Mouse (Mus musculus) adrenal gland, postnatal 14 days (tissue): ENCODE results near the gene Dgat2. TPM values are rescaled to one million over a fixed set of nuclear protein-coding genes. Genes with fewer than 3 reads are reported as not detected.

Source experiments
- DNase-seq: peaks from one replicate; pipeline ENCODE4 v3.0.0; 2021; ENCODE audit warnings: mixed read lengths
- total RNA-seq: library from RNA; stranded (reverse); gene quantifications from 2 replicates; pipeline ENCODE4 v1.2.3, GENCODE M21; 2021

Dgat2 gene
- total RNA-seq, 1 experiment from 2014 or later = 831 TPM

DNA sequence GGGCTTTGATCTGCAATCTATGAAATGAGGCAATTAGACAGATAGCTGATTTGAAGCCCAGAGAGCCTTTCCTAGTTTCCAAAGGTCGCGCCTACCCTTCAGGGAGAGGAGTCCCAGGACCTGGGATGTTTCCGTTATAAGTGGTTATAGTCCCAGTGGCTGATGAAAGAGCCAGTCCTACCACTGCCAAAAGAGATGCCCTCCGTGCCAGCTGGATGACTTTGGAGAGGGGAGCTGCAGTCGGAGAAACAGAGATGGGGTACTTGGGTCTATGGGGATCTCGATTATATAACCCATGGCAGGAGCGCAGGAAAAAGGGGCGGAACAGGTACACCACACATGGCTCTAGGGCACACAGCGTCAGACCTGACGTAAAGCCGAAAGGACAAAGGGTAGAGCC lies 20.6 kb downstream of the Dgat2 start:
- no peak for DNase-seq

DNA sequence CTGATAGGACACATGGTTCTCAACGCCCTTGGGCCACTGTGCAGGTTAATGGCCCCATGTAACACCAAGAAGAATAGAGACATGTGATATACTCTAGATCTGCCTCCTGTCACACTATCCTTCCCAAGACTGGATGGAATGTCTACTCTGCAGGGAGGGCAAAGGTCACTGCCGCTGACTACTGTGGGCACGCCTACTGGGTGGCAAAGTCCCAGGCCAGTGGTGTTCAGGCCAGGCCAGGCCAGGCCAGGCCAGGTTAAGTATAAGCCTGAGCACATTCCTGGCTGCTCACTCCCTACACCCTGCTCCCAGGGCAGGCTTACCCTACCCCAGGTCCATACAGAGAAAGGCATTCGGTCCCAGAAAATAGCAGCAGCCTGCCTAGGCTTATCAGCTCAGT lies 21.0 kb downstream of the Dgat2 start:
- peak; percentile 66 for DNase-seq

DNA sequence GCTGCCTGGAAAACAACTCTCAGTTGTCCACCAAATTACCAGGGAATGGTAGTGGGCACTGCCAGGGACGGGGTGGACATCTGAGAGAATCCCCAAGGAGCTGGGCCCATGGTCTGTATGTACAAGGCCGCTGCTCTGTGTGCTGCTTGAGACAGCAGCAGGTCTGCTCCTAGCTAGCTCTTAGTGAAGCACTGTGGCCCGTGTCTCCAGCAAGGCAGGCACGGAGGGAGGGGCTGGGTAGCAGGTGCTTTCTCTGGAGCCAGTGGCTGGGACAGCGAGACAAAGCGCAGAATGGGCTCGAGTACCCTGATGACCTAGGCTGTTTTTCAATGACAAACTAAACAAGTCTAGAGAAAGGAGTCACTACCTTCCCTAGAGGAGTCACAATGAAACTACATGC lies 21.5 kb downstream of the Dgat2 start:
- no peak for DNase-seq

DNA sequence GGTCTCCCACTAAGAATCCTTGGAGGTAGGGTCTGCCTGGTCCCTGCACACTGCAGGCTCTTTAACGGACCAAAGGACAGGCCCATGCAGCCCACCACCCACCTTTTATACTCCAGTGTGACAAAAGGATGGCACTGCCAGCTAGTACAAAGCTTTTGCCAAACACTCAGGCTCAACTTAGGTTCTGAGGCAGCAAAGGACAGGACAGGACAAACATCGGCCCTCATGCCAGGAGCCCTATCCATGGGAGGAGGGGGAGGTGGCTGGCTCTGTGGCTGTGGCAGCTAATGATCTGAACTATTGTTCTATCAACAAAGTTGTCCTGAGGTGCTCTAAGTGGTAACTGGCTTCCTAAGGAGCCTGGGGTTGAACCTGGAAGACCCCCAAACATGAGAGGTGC lies 23.1 kb downstream of the Dgat2 start:
- DNase-seq = no peak

DNA sequence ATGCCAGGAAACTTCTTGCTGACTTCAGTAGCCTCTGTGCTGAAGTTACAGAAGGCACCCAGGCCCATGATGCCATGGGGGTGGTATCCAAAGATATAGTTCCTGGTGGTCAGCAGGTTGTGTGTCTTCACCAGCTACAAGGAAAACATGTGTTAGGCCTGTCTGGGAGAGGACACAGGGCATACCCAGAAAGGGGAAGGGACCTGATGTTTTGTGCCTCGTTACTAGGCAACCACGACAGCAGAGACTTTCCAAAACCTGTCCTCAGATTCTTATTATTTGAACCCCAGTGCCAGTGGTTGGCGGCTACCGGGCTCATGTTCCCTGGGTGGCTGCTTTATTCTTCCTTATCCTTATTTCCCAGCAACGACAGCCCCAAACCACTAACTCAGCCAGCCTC lies 23.6 kb downstream of the Dgat2 start:
- DNase-seq = no peak

DNA sequence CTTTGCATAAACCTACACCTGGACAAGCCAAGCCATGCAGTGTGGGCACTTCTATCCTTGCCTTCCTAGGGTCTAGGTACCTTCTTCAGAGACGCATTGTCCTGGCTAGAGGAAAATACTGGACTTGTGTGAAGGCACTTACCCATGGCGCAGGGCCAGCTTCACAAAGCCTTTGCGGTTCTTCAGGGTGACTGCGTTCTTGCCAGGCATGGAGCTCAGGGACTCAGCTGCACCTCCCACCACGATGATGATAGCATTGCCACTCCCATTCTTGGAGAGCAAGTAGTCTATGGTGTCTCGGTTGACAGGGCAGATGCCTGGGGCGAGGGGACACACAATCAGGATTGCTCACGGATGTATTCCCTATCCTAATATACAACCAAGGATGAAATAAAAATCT lies 24.5 kb downstream of the Dgat2 start:
- no peak for DNase-seq

DNA sequence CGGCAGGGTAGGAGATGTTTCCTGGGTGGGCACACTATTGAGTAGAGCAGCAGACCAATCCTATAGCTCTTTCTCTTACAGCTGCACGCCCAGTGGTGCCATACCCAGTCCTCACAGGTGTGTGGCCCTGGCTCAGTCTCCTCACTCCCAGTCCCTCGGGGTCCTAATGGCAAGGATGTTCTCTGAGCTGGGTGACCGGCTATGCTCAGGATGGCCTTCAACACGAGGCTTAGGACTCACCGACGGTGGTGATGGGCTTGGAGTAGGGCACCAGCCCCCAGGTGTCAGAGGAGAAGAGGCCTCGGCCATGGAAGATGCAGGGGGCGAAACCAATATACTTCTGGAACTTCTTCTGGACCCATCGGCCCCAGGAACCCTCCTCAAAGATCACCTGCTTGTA lies 25.8 kb downstream of the Dgat2 start:
- no peak for DNase-seq

DNA sequence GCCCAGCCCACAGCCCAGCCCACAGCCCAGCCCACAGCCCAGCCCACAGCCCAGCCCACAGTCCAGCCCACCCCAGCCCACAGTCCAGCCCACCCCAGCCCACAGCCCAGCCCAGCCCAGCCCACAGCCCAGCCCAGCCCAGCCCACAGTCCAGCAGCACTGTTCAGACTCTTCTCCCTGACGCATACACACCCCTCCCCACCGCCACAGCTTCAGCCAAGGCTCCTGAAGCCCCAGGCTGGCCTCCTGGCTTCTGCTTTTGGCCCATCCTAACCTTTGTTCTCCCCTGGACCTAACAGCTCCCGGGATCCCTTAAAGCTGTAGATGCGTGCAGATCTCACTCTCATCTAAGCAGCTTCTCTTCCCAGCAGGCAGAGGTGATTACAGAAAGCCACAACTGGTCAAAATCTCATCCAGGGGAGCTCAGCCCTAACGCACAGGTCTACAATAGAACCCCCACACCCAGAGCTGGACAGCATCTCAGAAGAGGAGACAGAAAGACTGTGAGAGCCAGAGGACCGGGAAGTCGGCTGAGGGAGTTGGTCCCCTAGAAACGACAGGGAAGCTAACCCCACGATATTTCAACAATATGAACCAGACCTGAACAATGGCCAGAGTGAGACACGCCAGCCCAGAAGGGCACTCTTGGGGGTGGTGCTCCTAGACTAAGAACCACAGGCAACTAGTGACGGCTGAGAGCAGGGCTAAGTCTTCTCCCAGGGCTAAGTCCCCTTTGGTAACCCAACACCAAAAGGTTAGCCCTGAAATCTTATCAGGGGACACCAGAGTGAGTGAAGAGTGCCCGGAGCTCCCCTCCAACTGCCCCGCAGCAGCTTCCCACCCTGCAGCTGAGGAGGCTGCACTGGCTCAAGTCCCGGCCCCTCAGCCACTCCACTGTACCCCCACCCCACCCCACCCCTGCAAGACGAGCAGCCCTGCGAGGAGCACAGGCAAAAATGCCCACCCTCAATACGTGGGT lies 26.9 kb downstream of the Dgat2 start:
- DNase-seq = peak; percentile 65

DNA sequence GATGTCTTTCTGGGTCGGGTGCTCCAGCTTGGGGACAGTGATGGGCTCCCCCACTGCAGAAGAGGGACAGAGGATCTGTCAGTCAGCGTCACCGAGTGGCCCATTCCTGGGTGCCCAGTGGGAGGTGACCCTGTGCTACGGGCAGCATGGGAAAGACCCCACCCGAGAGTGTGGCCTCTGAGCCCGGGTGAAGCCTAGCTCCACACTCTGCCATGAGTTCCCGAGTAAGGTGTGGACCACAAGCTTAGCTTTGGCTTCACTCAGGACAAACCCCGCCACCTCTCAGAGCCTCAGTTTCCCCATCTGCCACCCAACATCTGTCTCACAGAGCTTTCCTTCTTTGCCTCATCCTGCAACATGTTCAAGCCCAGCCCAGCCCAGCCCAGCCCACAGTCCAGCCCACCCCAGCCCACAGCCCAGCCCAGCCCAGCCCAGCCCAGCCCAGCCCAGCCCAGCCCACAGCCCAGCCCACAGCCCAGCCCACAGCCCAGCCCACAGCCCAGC lies 27.8 kb downstream of the Dgat2 start:
- DNase-seq = no peak

DNA sequence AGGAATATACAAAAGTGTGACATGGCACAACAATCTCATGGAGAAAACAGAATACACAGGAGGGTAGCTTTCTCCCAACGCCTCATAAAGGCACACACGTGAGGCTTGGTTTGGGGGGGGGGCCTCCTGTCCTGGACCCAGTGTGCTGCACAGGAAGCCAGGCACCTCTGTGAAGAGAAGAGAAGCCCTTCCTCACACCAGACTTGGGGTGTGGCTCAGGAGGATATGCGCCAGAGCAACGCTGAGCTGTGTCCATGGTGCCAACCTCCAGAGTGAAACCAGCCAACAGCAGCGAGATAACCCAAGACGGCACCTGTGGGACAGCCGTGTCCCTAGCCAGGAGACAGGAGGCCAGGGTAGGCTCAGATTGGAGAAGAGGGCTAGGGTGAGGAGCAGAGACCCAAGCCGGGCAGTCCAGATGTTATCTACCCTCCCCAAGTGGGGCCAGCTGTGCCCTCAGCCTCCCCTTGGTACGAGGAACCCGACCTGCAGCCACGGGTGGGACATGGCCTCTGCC lies 28.8 kb downstream of the Dgat2 start:
- DNase-seq = no peak

DNA sequence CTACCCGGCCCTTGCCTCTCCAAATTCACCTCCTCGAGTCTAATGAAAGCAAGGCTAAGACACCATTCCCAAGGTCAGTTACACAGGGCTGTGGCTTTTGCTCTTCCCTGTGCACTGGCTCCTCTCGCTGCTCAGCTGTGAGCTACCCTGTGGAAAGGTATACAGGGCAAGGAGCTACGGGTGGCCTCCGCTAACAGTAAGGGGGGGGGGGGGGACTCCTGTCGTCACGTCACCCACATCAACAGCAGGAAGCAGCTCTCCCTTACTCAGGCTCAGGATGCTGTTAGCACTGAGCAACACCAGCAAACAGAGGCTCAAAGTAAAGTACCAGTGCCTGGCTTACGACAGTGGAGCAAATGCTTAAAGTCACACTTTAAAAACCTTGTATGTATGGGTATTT lies 29.8 kb downstream of the Dgat2 start:
- DNase-seq = no peak

DNA sequence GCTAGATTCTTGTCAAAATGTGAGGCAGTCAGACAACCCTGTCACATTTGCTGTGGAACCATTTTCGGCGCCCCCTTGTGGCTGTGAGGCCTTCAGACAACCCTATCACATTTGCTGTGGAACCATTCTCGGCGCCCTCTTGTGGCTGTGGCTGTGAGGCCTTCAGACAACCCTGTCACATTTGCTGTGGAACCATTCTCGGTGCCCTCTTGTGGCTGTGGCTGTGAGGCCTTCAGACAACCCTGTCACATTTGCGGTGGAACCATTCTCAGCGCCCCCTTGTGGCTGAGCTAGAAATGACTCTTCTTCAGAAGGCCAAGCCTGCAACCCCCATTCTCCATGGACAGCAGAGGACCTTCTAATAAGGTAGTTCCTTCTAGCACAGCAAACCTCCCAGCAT lies 31.2 kb downstream of the Dgat2 start:
- peak; percentile 96 for DNase-seq

DNA sequence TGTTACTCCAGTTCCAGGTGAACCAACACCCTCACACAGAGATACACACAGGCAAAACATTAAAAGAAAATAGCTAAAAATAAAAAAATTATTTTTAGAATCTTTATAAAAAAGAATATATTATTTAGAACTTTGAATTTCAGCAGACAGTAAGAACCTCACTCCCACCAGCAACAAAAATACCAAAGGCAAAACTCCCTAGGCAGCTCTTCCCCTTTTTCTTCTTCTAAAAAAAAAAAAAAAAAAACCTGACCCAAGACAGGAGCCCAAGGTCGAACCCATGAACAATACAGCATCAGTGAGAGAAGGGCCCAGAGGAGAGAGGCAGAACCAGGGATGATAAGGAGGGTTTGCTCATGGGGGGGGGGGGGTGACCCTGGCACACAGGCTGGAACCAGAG lies 33.5 kb downstream of the Dgat2 start:
- DNase-seq = no peak

DNA sequence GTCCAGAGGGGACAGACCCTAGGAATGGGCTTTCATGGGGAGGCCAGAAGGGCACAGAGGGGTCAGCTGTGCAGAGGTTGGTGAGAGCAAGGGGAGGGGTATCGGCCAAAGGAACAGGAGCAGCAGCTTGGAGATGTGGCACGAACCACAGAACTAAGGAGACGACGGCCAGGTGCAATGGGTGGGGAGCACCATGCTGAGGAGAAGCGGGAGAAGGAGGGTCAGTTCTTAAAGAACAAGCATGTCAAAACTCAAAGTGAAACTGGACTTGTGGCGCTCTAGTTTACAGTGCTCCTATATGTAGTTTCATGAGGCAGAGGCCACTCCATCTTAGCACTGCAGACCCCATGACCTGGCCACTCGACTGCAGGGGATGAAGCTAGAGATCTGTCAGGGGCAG lies 35.0 kb downstream of the Dgat2 start:
- DNase-seq = no peak

DNA sequence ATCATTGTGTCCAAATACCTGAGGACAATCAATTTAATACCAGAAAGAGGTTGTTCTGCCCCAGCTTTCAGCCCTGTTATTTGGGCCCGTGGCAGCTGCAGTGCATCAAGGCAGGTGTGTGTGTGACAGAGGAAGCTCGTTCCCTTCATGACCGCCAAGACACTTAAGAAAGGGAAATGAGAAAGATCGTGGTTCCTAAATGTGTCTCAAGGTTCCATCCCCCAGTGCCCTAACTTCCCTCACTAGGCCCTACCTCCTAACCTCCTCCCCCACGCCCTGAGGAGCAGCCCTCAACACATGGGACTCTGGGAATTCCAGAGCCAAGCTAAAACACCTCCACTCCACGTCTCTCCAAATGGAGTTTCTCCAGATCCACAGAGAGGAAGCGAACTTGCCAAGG lies 35.6 kb downstream of the Dgat2 start:
- DNase-seq = no peak

DNA sequence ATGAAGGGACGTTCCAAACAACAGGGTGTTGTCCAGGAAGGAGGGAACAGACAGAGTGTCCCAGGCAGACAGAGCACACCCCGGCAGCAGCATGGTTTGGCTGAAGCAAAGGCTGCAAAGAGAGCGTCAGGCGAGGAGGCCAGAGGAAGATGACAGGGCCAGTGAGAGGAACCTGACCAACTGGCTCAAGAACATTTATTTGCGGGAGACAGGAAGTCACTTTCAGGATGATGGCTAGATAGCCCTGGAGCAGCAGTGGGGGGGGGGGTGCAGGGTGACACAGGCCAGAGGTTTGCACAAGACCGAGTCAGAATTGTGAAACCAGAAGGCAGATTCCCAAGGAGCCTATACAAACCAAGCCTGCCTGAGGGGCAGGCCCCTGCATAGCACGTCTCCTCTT lies 36.5 kb downstream of the Dgat2 start:
- DNase-seq = no peak

DNA sequence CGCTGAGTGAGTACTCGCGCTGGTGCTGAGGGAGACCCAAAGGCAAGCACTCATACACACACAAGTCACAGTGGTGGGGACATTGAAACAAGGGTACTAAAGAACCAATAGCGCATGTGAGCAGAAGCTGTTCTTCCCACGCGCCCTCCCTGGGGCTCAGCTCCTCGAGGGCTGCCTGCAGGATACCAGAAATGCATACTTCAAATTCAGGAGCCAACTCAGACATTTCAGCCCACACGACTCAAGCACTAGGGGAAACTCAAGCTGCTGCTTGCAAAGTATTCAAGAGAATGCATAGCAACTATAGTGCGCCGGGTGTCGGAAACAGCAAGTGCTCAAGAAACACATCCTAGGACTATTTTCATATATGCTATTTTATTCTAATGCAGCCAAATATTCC lies 37.9 kb downstream of the Dgat2 start:
- no peak for DNase-seq

DNA sequence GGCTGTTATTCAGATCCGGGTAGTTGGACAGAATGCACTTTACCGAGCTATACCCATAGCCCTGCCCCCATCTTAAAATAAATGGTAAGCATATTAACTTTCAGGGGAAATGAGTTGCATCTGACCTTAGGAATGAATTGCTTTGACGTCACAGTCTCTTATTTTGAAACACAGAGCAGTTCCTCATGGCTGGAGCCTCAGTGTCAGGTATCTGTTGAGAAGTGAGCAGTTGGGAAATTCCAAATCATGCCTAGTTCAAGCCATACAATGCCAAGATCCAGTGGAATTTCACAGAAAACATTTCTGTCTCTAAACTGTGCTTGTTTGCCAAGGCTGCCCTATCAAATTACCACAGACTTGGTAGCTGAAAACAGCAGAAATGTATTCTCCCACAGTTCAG lies 39.3 kb downstream of the Dgat2 start:
- DNase-seq = no peak

DNA sequence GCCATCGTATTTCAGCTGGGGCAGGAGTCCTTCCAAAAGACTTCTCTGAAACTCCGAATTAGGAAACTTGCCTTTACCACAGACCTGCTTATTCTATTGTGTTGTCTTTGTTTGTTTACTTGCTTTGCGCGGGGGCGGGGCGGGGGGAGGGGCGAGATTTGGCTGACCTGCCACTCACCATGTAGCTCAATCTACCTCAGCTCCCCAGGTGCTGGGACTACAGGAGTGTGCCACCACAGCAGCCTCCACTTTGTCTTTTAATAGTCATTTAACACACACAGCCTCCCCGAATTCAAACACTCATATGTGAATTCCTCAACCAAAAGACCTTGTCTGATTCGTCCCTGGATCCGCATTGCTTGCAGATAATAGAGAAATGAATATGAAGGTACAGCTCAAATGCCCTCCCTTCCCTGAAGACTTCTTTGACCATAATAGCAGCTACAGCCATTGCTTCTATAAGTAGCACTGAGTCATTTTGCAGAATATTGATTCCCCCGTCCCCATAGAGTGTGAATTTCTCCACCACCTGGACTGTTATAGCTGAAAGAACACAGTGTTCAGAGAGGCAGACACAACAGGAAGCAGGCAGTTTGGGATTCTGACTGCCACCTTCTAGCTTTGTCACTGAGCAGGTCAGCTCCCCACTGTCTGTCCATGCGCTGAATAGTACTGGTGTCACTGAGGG lies 40.5 kb downstream of the Dgat2 start:
- DNase-seq = no peak

DNA sequence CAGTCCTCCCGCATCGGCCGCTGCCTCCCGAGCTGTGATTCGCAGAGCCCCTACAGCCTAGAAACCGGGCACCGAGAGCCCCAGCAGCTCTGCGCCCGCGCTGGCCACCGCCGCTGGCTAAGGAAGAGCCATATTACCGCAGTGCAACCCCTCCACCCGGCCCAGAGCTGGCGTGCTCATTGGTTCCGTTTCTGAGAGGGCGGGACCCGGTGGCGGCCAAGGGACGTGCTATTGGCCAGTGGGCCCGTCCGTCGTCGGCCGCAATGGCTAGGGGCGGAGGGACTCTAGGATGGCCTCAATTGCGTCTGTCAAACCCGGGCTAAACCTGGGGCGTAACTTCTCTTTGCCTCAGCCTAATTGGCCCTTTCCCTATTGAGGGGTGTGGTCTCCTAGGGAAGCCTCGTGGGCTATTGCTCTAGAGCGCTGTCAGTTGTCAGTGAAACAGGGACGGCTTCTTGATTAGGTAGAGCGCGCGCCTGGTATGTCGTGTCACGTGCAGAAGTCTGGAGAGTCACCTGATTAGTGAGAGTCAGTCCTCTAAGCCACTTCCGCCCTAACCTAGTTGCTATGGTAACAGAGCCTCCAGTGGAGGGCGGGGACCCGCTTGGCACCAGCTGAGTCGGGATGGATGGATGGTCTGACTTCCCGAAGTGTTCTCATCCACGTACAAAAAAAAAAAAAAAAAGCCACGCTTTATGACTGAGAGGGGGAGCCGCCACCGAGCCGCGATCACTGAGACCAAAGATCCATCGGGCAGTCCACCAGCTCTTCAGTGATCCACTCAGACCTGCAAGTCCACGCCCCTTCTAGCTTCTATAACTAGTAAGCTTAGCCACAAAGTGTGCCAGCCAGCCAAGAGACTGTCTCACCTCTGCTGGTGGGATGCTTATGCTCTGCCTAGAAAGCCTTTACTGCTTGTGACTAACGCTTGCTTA lies 41.3 kb downstream of the Dgat2 start, which contains the start of gene Uvrag:
Gene Uvrag (minus strand): TSS at position 158 of the 935 bp plus-strand sequence.
- DNase-seq = peak; percentile 99

DNA sequence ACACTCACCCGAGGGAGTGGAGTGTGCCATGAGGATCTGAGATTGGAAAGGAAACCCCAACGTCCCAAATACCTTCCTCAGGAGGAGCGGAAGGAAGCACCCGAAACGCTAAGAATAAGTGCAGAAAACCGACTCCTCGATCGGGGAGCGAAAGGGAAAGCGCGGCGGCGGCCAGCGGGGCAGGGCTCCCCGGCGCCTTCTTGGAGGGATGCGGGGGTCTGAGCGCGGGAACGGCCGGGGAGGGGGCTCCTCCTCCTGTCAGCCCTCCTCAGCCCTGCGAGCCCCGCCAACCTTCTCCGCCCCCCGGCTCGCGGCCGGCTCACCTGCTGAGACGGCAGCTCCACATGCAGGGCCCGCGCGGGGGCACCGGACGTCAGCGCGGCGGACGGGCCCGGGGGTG lies 42.0 kb downstream of the Dgat2 start:
- DNase-seq = no peak
